Mouse (Mus musculus): Measurements from ENCODE around the gene Isg20. TPM values are rescaled to one million over a fixed set of nuclear protein-coding genes. Genes with fewer than 3 reads are reported as not detected.

The Isg20 gene
- total and polyA plus RNA-seq, 3 experiments: 6.9 to 44.2 (median 19.9) TPM

DNA sequence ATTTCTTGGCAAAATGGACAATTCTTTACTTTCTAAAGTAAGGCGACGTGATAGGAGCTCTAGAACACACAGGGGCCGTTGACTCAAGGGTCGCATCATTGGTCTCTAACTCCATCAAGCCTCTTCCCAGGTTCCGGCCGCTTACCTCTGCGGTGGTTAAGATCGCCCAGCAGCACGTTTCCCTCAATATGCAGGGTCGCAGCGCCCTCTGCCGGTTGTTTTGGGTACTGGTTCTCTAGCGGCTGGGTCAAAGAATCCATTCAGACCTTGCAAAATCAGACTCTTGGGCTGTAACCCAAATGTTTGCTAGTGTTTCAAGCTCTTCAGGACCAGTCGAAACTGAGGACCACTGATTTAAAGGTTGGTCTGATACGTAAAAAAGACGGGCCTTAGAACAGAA lies 22.6 kb upstream of the Isg20 start:
- H3K4me2 ChIP-seq (ENCODE audit: insufficient read depth, low read depth, poor library complexity, severe bottlenecking): 0 out of 2 replicates have a peak overlapping the region, but pooled peaks have one; percentile 14
- H3K36me3 ChIP-seq (replicated peaks in 1 of 2; ENCODE audit: control insufficient read depth in 1 of 2, insufficient read depth in 1 of 2, low read length in 1 of 2): no peaks in the 10 kb centered on the region
- no peak overlapping the region for H3K27ac ChIP-seq (ENCODE audit: insufficient read depth, low read depth)
- H3K79me2 ChIP-seq (replicated peaks; ENCODE audit: control insufficient read depth, extremely low read depth, insufficient read depth, poor library complexity, severe bottlenecking): no peaks in the 10 kb centered on the region
- H3K4me3 ChIP-seq (replicated peaks in 1 of 3; ENCODE audit: low read depth in 2 of 3, low read length in 2 of 3, poor library complexity in 1 of 3): no peak overlapping the region
- H3K9me3 ChIP-seq (replicated peaks; ENCODE audit: low read length): no peaks in the 10 kb centered on the region
- peak; percentile 76 for DNase-seq (ENCODE audit: extremely low read depth)
- H3K27me3 ChIP-seq (replicated peaks): peaks cover 14% of the 10 kb centered on the region
- peaks cover 4 to 5% of the 10 kb centered on the region in 2 experiments; a peak in 3 of 4 replicates for H3K4me1 ChIP-seq (ENCODE audit: control insufficient read depth in 1 of 2, insufficient read depth in 2 of 2)
- in situ Hi-C loops (cut with MboI; ENCODE audit: low pct_ligation_motif_present, low pct_unique_long_range_greater_than_20kb, low sequenced_read_pairs) (loop anchor here (5.0 kb wide), 1 partner anchor 98 kb away; no protein-coding TSS in a partner anchor), dilution Hi-C loops (cut with MboI; ENCODE audit: extremely low pct_ligation_motif_present, extremely low pct_unique_long_range_greater_than_20kb, low sequenced_read_pairs) (no loop called here)
- TF ChIP-seq TBP (conservative IDR thresholded peaks at IDR 0.05; ENCODE audit: low read depth, low read length): no peak
- peak; percentile 72 to 96 for TF ChIP-seq CTCF (conservative IDR thresholded peaks at IDR 0.05 in 1 of 2, IDR thresholded peaks at IDR 0.05 in 1 of 2; ENCODE audit: low read depth in 2 of 2, low read length in 2 of 2)
- TF ChIP-seq RCOR1 (conservative IDR thresholded peaks at IDR 0.05; ENCODE audit: low read depth, low read length): no peak
- TF ChIP-seq USF2 (conservative IDR thresholded peaks at IDR 0.05; ENCODE audit: low read depth, low read length): no peak
- no peak for TF ChIP-seq ETS1 (conservative IDR thresholded peaks at IDR 0.05; ENCODE audit: low read depth, low read length)
- TF ChIP-seq CHD1 (IDR thresholded peaks at IDR 0.05; ENCODE audit: low read depth, low read length): no peak
- TF ChIP-seq JUND (conservative IDR thresholded peaks at IDR 0.05; ENCODE audit: low read depth, low read length): no peak
- no peak for TF ChIP-seq POLR2AphosphoS2 (IDR thresholded peaks at IDR 0.05; ENCODE audit: low read depth, low read length)
- TF ChIP-seq TCF12 (IDR thresholded peaks at IDR 0.05; ENCODE audit: low read depth, low read length): peak; percentile 19; the same call in 1 of the 2 replicates
- peak; percentile 87 for TF ChIP-seq BHLHE40 (IDR thresholded peaks at IDR 0.05; ENCODE audit: low read depth, low read length)
- TF ChIP-seq GABPA (IDR thresholded peaks at IDR 0.05; ENCODE audit: insufficient replicate concordance, low read depth, low read length): no peak
- 0 out of 2 replicates have a peak, but pooled peaks have one; percentile 8 for TF ChIP-seq ELF1 (IDR thresholded peaks at IDR 0.05; ENCODE audit: low read depth, low read length)
- peak; percentile 98 for TF ChIP-seq RAD21 (IDR thresholded peaks at IDR 0.05; ENCODE audit: low read depth, low read length)
- TF ChIP-seq CHD2 (IDR thresholded peaks at IDR 0.05; ENCODE audit: low read length): no peak
- TF ChIP-seq IRF4 (IDR thresholded peaks at IDR 0.05; ENCODE audit: low read depth, low read length): peak; percentile 53; the same call in 1 of the 2 replicates
- TF ChIP-seq JUN (IDR thresholded peaks at IDR 0.05; ENCODE audit: insufficient read depth, low read depth, low read length): no peak
- no peak for TF ChIP-seq MAFK (IDR thresholded peaks at IDR 0.05; ENCODE audit: insufficient replicate concordance, low read length)
- TF ChIP-seq MAZ (IDR thresholded peaks at IDR 0.05; ENCODE audit: low read depth, low read length): no peak
- no peak for TF ChIP-seq POLR2A (IDR thresholded peaks at IDR 0.05; ENCODE audit: low read depth, low read length)
- 0 out of 2 replicates have a peak, but pooled peaks have one; percentile 33 for TF ChIP-seq NELFE (IDR thresholded peaks at IDR 0.05; ENCODE audit: low read depth, low read length)
- no peak; the same call in 1 of the 2 replicates for TF ChIP-seq MEF2A (IDR thresholded peaks at IDR 0.05; ENCODE audit: borderline replicate concordance, low read depth, low read length)
- no peak for TF ChIP-seq E2F4 (IDR thresholded peaks at IDR 0.05; ENCODE audit: insufficient replicate concordance, low read depth, low read length)
- TF ChIP-seq SMC3 (IDR thresholded peaks at IDR 0.05; ENCODE audit: low read depth, low read length): peak; percentile 94
- TF ChIP-seq USF1 (IDR thresholded peaks at IDR 0.05; ENCODE audit: low read depth, low read length): no peak
- no peak for TF ChIP-seq EP300 (IDR thresholded peaks at IDR 0.05; ENCODE audit: low read length)
- TF ChIP-seq MXI1 (IDR thresholded peaks at IDR 0.05; ENCODE audit: low read depth, low read length): peak; percentile 36; the same call in 1 of the 2 replicates
- TF ChIP-seq MYC (IDR thresholded peaks at IDR 0.05; ENCODE audit: low read depth, low read length): 0 out of 2 replicates have a peak, but pooled peaks have one; percentile 58
- TF ChIP-seq UBTF (IDR thresholded peaks at IDR 0.05; ENCODE audit: low read depth, low read length): no peak
- TF ChIP-seq SIN3A (IDR thresholded peaks at IDR 0.05; ENCODE audit: low read length): peak; percentile 62
- TF ChIP-seq NRF1 (IDR thresholded peaks at IDR 0.05; ENCODE audit: low read depth, low read length): no peak
- TF ChIP-seq ZKSCAN1 (IDR thresholded peaks at IDR 0.05; ENCODE audit: borderline replicate concordance, low read depth, low read length): no peak
- TF ChIP-seq ZNF384 (IDR thresholded peaks at IDR 0.05; ENCODE audit: low read depth, low read length): no peak
- TF ChIP-seq ZC3H11A (IDR thresholded peaks at IDR 0.05; ENCODE audit: low read depth, low read length): peak; percentile 81
- TF ChIP-seq HCFC1 (IDR thresholded peaks at IDR 0.05; ENCODE audit: low read depth, low read length): no peak
- TF ChIP-seq KAT2A (IDR thresholded peaks at IDR 0.05; ENCODE audit: insufficient replicate concordance, low read length): no peak
- TF ChIP-seq PAX5 (IDR thresholded peaks at IDR 0.05; ENCODE audit: low read length): no peak
- no peak for TF ChIP-seq ZMIZ1 (IDR thresholded peaks at IDR 0.05; ENCODE audit: low read depth, low read length)
- no peak; the same call in 1 of the 2 replicates for TF ChIP-seq MAX (IDR thresholded peaks at IDR 0.05; ENCODE audit: low read length)
- no peak overlapping the region for H3K9ac ChIP-seq (ENCODE audit: insufficient read depth, low read depth)

Data from CH12.LX (cell line).